14 mouse cellular contexts compared by ENCODE assay signal in genomic region chr12:12506671-12507070, GRCm38 (mm10).
"Had no signal": no experiment of that assay in that cellular context is flagged by ENCODE, and none has a peak within 500 bp of the region (broad histone marks: within the 10 kb centered on the region; RNA-seq: fewer than 3 reads in every experiment).

No protein-coding gene starts in this region.

- H3K27ac ChIP-seq: kidney, postnatal 0 days; layer of hippocampus, adult 2 months; liver, embryonic 13.5 days; midbrain, embryonic 12.5 days had no signal

- H3K9me3 ChIP-seq: liver, embryonic 13.5 days; megakaryocyte, embryonic 14.5 days; midbrain, embryonic 12.5 days had no signal

- DNase-seq: kidney, adult 2 months; kidney, postnatal 25 days; layer of hippocampus, adult 9-11 months; liver, embryonic 13.5 days; lung, adult 2 months; lung, postnatal 36 days; thymus, adult 18-20 months; thymus, postnatal 36 days had no signal

- ATAC-seq: intestine, postnatal 0 days; lung, postnatal 0 days had no signal

- H3K4me3 ChIP-seq: layer of hippocampus, adult 2 months; liver, embryonic 13.5 days; megakaryocyte, embryonic 14.5 days; midbrain, embryonic 12.5 days had no signal

- H3K27me3 ChIP-seq: liver, embryonic 13.5 days; megakaryocyte, embryonic 14.5 days; midbrain, embryonic 12.5 days had no signal

- H3K36me3 ChIP-seq: liver, embryonic 13.5 days; midbrain, embryonic 12.5 days had no signal

- H3K9ac ChIP-seq: liver, embryonic 13.5 days; midbrain, embryonic 12.5 days had no signal

- H3K4me2 ChIP-seq: liver, embryonic 13.5 days; midbrain, embryonic 12.5 days had no signal
